In genomic region chr17:14666451-14666850, GRCm38 (mm10) we compare ENCODE assay signal across 17 mouse cellular contexts.
"Had no signal": no experiment of that assay in that cellular context is flagged by ENCODE, and none has a peak within 500 bp of the region (broad histone marks: within the 10 kb centered on the region; RNA-seq: fewer than 3 reads in every experiment).

No protein-coding gene starts in this region.

- ATAC-seq: midbrain, embryonic 16.5 days had no signal

- H3K4me1 ChIP-seq: midbrain, embryonic 10.5 days; midbrain, embryonic 12.5 days; neural tube, embryonic 13.5 days; neural tube, embryonic 15.5 days had no signal

- H3K36me3 ChIP-seq: midbrain, embryonic 10.5 days; midbrain, embryonic 12.5 days; neural tube, embryonic 13.5 days; neural tube, embryonic 15.5 days had no signal

- H3K27me3 ChIP-seq: midbrain, embryonic 12.5 days; neural tube, embryonic 13.5 days; neural tube, embryonic 15.5 days had no signal

- H3K4me2 ChIP-seq: lung, embryonic 14.5 days; midbrain, embryonic 12.5 days; neural tube, embryonic 13.5 days; neural tube, embryonic 15.5 days had no signal

- H3K4me3 ChIP-seq: midbrain, embryonic 10.5 days; midbrain, embryonic 12.5 days; myocyte; neural tube, embryonic 13.5 days; neural tube, embryonic 15.5 days had no signal

- H3K27ac ChIP-seq: midbrain, embryonic 10.5 days; midbrain, embryonic 12.5 days; neural tube, embryonic 13.5 days; neural tube, embryonic 15.5 days had no signal

- H3K9ac ChIP-seq: lung, embryonic 14.5 days; midbrain, embryonic 12.5 days; neural tube, embryonic 13.5 days; neural tube, embryonic 15.5 days had no signal

- DNase-seq: lung, postnatal 4 days; midbrain, embryonic 14.5 days; retina, postnatal 1 day; right cerebral cortex, adult 18-20 months; right cerebral cortex, postnatal 25 days; right cerebral cortex, postnatal 4 days; spleen, adult 18-20 months; thymus, adult 18-20 months; thymus, postnatal 14 days; thymus, postnatal 36 days had no signal

- H3K9me3 ChIP-seq: midbrain, embryonic 10.5 days; midbrain, embryonic 12.5 days; neural tube, embryonic 13.5 days; neural tube, embryonic 15.5 days had no signal
